Mouse (Mus musculus): Measurements from ENCODE around the gene Panx1.
A peak's percentile ranks its signal among the peaks of the same experiment; 100 is the strongest.

Gene Panx1

DNA sequence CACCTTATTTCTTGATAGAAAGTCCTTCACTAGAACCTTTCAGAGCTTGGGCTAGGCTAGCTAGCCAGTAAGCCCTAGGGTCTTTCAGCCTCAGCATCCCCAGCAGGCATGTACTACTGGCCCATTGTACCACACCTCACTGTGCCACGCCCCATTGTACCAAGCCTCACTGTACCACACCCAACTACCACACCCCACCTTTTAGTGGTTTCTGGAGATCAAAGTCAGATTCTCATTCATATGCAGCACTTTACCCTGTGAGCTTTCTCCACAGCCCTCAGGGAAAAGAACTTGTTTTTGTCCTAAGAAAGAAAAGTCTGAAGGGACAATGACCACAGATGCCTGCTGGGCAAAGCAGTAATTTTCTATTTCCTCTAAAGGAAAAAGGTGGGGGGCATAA, 22.2 kb downstream of the Panx1 start:
- DNase-seq (ENCODE audit: low read depth): no peak

DNA sequence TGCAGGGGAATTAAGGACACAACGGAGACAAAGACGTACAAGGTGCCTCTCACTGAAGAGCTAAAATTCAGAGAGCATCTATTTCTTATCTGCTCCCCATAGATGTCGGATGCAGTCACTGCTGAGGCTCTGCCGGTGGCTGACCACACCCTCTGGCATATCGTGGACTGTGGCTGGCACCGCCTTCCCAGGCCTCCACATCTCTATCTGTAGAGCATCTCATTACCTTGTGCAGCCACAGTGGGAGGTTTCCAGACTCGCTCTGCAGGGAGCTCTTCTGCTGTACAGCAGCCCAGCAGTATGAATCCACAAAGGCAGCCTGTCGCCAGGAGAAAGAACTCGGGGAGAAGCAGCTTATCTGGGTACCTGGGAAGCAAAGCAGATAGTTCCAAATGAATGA, 24.1 kb downstream of the Panx1 start:
- no peak for DNase-seq (ENCODE audit: low read depth)

DNA sequence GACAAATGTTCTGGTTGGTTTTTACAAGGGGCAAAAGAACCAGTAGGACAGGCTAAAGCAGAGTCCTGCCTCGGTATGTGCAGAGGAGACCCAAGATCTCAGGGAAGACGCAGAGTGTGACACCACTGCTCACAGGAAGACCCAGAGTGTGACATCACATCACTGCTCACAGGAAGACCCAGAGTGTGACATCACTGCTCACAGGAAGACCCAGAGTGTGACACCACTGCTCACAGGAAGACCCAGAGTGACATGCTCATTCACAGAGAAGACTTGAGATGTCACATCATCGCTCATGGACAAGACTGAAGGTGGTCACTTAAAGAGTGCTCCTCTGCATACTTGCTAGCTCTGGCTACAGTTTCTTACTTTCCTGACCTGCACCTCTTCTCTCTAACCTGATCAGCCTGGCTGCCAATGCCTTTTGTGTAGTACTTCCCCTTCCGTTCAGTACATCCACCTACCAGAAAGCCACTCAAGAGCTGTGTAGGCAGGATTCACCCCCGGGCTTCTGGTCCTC, 24.7 kb downstream of the Panx1 start:
- DNase-seq (ENCODE audit: low read depth): no peak

DNA sequence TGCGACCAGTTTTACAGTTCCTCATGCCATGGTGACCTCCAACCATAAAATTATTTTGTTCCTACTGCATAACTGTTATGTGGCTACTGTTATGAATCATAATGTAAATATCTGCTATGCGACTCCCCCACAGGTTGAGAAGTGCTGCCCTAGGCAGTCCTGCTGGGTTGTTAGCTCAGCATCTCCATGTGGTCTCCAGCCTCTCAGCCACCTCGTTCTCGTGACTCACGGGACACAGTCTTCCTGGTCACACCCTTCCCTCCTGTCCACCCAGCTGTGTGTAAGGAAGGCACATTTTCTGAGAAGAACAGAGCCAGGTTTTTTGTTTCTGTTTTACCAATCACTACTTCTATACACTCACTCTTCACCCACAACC, 26.5 kb downstream of the Panx1 start:
- DNase-seq (ENCODE audit: low read depth): no peak

DNA sequence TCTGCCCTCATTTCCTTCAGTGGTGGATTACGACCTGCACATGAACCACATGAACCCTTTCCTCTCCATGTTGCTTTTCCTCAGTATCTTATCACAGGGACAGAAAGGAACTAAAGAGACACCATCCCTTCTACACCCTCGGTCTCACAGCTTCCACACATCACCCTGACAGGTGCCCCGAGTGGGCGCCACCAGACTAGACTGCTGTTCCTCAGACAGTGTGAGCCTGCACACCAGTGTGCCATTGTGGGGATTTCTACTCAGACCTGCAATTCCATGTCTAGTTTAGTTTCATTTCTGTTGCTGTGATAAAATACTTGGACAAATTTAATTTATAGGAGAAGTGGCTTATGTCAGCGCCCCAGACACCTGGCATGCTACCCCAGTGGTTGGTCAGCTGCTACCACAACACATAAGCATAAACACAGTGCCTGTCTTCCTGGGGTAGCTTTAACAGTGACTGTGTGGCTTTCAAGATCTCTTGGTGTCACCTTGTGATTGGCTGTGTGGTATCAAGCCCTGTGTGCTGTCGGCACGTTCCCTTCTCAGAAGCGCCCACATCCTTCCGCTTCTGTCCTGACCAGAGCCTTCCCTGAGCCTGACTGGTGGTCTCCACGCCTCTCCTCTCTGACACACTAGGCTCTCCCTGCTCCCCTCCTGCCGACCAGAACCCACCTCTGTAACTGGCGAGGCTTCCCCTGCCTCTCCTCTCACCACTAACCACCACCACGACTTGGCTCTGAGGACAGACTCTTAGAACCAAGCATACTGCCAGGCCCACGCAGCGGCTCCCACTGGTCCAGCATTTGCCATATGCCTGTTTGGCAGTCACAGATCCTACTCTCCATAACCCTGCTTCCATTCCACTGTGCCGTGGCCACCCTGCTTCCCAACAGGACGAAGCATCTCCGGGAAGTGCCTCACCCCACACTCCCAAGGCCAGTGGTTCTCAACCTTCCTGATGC, 27.2 kb downstream of the Panx1 start:
- DNase-seq (ENCODE audit: low read depth): no peak

DNA sequence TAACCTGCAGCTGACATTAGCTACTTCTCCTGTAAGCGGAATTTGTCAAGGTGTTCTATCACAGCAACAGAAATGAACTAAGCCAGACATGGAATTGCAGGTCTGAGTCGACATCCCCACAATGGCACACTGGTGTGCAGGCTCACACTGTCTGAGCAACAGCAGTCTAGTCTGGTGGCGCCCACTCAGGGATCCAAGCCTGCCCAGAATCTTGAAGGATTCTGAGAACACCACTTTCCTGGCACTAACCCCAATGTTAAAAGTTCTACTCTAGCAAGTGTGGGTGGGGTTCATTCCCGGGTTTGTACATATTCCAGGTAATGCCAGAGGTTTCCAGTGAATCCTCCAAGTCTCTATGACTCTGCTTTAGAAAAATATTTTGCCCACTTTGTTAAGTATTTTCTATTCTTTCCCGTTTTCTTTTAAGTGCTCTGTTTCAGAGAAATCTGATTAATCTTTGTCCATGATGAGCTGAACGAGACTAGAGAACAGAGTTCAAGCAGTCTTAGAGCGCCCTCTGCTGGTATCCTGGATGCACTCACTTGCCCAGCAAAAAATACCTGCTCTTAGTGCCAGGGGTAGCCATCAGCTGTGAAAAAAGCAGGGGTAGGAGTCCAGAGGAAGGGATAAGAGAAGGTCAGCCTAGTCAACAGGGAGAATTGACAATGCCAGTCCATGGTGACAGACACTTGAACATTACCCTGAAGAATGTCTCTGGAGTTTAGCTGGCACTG, 29.9 kb downstream of the Panx1 start:
- peak; percentile 72 for DNase-seq (ENCODE audit: low read depth)

DNA sequence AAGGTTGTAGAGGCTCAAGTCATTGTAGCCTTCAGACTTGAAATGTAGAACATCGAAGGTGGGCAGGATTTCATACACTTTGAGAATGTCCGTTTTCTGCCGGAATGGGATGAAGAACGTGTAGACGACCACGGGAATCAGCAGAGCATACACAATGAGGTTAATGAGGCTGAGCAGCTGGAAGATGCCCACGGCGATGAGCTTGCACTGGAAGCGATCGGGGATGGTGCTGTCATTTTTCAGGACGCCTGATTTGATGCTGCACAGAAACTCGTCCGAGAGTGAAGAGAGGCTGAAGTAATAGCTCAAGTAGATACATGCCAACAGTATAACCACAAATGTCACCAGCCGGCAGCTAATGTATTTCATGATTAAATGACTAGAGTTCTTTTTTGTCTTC, 37.7 kb downstream of the Panx1 start:
- no peak for DNase-seq (ENCODE audit: low read depth)

DNA sequence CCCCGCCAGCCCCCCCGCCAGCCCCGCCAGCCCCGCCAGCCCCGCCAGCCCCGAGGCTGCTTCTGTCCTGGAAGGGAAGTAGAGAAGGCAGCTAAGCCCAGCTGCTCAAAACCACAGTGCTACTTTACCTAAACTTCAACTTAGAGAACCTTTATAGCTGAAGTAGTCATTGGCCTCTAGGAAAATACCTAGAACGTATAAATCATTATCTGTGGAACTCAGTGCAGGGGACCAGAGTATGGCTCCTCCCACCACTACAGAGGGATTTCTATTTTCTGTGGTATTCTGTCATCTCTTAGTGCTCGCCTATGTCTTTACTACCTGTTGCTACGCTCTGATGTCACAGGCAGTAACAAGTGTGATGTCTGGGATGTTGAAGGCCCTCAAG, 41.0 kb downstream of the Panx1 start:
- no peak for DNase-seq (ENCODE audit: low read depth)

DNA sequence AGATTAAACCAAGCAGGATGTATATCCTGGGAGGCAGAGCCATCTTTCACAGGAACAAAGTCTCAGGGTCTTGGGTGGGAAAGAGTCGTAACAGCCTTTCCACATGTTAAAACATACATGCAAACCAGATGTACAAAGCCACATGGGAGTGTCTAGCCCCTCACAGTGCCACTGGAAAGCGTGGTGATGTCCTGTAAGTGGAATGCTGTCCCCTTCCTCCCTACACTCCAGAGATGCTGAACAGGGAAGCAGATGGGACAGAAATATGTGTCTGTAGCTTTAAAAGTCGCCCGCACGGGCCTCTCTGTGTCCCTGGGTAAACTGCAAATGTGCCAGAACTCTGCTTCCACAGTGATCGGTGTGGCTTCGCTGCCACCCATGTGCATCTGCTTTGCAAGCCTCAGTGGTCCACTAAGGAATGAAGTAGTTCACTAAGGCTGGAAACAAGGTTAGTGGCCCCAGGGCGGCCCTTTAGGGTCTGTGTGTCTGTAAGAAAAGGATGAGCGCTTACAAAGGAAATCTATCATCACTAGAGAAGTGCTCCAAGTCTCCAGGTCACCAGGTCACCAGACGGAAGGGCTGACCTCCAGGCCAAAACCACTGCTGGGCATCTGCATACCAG, 41.5 kb downstream of the Panx1 start:
- DNase-seq (ENCODE audit: low read depth): no peak

DNA sequence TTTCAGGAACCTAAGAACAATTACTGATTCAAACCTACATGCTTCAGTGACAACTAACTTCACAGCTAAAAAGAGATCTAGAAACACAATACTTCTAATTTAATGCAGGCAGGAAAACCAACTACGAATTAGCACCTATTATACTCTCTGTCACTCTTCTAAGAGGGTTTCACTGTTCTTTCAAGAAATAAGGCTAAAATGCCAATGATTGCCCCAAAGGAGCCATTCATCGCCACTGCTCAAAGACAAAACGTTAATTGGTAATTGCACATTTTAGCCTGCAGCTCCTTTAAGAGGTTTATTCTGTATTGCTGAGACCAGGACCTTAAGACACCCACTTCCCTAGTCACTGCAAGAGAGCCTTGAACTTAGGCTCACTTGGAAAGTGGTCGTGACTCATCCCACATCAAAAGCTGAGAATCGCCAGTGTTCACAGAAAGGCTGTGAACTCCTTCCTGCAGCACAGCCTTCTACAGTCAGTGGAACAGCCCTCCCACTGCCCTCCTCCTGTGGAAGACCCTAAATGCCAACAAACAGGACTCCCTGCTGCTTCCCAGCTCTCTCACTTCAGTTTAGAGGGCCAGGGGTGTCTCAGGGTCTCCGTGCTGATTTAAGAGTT, 42.2 kb downstream of the Panx1 start:
- DNase-seq (ENCODE audit: low read depth): no peak

DNA sequence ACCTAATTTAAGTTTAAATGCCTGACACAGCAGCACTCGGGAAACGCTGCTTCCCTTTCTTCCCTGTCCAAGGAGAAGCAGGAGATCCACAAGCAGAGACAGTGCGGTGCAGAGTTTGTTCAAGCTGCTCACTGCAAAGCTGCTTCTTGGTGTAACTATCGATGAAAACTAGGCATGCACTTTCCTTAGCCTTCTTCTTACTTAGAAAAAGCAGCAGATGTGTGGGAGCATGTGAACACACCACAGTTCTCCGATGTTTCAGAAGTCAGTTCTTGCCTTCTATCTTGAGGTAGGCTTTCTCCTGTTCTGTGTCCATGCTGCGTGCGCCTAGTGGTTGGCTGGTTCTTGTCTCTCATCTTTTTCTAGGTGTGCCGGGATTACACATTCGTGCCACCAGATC, 46.5 kb downstream of the Panx1 start:
- no peak for DNase-seq (ENCODE audit: low read depth)

DNA sequence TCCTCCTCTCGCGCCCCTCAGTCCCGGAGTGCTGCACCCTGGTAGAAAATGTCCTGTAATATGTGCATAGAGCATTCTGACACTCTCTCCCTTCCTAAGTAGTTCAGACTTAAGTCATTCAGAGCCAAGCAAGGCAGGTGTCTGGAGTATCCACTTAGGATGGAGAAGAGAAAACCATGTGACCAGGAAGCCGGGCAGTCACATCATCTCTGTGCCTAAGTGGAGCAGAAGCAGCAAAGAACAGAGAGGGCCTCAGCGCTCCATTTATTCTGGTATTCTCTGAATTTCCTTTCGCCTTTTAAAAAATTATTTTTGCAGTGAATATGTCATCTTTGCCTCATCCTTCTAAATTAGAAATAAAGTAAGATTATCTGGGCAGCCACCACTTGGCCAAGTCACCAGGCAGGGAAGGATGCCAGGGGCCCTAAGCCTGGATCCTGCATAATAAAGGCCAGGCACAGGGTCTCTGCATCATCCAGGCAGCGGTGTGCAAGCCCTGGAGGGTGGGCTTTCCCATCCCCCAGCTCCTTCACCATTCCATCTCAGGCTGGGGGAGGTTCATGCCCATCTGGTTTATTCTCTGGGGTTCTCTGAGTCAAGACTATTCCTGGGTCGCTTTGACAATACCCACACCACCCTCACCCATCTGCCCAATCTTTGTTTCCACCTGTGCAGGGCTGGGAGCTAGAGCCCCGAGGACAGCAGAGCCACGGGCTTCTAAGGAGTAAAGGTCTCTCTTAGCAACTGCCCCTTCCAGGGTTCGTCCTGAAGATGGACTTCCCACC, 47.8 kb downstream of the Panx1 start:
- DNase-seq (ENCODE audit: low read depth): no peak

DNA sequence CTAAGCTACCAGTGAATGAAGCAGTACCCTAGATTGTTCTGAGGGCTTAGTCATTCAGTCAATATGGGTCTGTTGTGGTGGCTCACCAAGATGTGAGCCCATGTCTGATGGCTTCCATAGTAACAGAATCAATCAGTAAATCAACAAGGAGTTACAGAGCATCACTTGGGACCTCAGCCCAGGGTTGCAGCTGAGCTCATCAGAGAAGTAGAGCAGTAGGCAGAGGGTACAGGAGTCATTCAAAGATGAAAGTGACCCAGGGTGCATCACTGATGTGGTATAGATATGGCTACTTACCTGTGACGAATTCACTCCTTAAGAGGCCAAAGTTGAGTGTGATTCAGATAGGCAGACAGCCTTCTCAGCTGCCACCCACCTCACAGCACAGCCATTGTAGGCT, 49.8 kb downstream of the Panx1 start:
- no peak for DNase-seq (ENCODE audit: low read depth)

DNA sequence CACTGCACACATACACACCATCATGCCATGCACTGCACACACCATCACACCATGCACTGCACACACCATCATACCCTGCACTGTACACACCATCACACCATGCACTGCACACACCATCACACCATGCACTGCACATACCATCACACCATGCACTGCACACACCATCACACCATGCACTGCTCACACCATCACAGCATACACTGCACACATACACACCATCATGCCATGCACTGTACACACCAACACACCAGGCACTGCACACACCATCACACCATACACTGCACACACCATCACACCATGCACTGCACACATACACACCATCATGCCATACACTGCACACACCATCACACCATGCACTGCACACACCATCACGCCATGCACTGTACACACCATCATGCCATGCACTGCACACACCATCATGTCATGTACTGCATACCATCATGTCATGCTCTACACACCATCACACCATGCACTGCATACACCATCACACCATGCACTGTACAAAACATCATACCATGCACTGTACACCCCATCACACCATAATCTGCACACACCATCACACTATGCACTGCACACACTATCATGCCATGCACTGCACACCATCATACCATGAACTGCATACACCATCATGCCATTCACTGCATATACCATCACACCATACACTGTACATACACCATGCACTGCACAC, 56.5 kb downstream of the Panx1 start:
- no peak for DNase-seq (ENCODE audit: low read depth)

DNA sequence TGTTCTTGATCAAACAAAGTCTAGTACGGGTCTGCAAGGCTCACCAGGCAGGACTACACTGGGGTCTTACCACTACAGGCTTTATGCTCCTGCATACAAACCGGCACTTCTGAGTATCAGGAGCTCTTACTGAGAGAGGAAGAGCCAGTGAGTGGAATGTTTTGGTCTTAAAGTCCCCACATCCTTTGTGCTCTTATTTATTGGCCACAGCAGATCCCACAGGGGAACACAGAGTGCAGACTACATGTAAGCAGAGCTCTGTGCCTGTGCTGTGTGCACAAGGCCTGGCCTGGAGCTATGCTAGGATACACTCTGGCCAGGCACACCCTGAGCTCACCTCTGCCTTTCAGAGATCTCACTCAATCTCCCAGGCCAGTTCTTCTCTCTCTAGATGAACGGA, 62.1 kb downstream of the Panx1 start:
- no peak for DNase-seq (ENCODE audit: low read depth)

DNA sequence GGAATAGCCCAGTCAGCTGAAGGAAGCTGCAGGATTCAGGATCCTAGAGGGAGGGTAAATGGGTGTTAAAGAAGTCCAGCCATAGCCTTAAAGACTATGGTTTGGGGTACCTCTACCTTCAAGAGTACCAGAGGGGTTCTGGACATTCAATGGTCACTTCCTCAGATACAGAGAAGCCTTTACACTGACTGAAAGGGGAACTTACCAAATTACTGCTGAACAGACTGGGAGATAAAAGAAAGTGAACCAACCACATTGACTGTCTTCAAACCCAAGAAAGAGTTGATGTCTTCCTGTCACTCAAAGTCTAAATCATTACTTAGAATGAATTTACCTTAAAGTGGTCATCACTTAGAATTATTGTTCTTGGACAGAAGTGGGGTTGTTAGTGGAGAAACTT, 62.6 kb downstream of the Panx1 start:
- DNase-seq (ENCODE audit: low read depth): no peak

DNA sequence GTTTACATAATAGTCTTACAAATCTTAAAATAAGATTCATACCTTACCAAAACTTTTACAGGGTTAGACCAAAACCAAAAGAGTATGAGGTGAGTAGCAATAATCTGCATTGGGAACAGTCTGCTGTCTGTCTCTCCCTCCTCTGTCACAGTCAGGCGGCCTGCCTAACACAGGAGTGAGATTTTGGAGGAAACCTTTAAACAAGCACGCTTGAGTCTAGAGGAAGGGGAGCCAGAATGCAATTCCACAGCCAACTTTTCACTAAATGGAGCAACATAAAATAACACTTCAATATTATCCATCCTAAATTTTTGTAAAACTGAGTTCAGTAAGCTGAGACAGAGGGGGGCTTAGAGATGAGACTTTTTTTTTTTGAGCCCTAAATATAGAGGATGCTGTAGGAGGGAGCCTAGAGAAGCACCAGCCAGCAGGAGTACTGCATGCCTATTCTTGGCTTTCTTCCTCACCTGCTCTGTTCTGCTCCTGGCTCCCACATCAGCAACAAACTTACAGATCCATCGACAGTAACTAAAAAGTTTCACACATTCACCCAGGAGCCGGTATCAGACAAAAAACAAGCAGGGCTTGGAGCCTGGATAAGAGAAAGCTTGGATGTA, 63.6 kb downstream of the Panx1 start:
- DNase-seq (ENCODE audit: low read depth): no peak

DNA sequence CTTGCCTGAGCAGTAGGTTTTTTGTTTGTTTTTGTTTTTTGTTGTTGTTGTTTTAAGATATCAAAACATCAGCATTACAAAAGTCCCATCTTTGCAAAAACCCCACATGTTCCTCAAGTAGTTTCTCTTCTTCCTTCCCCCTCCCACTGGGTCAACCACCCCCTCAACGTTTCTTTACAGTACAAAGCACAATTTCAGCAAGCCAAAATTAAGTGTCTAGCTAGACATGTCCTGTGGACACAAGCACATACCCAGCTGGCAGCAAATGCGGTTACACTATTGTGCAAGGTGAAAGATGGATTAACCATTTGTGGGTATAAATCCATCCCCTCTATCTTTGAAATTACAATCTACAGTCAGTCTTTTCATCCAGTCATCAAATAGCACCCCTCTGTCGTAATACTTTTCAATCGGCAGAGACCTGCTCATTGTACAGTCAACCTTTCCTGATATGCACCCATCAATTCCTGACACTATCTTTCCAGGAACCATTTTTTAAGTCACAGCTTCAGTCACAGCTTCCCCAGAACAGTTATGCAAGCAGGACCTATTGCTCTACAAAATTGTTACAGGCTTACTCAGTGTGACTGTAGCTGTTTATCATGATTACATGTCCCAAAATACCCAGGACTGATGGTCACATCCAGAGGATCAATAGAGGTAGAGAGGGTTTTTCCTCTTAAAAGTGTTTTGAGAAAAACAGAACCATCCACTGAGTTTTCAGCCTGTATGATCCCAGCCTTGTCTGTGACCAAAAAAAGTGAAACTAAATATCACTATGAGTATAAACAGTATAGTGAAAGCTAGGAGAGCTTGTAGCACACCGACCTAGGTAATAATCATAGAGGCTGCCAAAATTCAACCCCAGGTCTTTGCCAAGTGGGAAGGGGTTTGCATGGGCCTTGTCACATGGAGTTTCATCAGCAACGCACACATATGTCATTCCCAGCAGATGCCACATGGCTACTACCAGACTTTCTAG, 70.7 kb downstream of the Panx1 start:
- no peak for DNase-seq (ENCODE audit: low read depth)

DNA sequence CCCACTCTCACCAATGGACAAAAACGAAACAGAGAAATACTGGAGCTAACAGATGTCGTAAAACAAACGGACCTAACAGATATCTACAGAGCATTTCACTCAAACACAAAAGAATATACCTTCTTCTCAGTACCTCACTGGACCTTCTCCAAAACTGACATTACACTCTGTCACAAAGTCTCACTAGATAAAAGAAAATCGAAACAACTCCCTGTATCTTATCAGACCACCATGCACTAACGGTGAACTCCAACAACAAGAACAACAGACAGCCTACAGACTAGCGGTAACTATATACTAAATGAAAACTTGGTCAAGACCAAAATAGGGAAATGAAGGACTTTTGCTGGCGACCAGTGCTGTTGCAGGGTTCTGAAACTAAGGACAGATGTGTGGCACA, 71.5 kb downstream of the Panx1 start:
- DNase-seq (ENCODE audit: low read depth): no peak

Data from c-Kit-positive CD71-positive TER-119-negative erythroid progenitor cells, embryonic 14.5 days (primary cell).